Mouse (Mus musculus): ENCODE results near the gene Gm12830. TPM values are rescaled to one million over a fixed set of nuclear protein-coding genes. Genes with fewer than 3 reads are reported as not detected.

Gm12830 gene
- total RNA-seq (2021) = not detected
- long read RNA-seq, experiment 1 = 0 reads
- long read RNA-seq, experiment 2 = 0 reads

DNA sequence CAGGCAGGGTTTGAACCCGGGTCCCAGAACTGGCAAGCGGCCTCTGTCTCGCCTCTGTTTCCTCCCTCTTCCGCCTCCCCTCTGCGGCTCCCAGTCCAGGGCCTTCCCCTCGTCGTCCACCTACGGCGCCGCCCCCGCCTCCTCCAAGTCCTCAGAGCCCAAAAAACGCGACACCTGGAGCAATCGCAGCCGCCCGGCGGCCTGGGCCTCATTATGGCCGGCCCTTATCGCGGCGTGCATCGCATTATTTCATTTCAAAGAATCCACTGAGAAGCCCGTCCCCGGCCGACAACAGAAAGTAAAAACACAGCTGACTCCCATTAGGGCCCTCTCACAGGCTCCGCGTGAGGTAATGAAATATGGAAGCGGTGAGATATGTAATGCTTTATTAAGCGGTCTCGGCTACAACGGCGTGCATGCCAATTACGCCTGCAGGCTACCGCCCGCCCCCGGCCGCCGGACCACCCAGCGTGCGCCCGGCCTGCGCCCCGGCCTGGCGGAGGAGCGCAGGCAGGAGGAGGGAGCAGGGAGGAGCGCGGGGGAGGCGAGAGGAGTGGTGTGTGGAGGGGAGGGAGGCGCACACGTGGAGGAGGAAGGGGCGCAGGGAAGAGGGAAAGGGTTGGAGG is at the start of gene Gm12830:
TSS of gene Gm12830 (plus strand) at position 156 of the 626 bp plus-strand sequence.
- DNase-seq (ENCODE audit: low spot score in 2 of 2) = peak; percentile 13 to 32

DNA sequence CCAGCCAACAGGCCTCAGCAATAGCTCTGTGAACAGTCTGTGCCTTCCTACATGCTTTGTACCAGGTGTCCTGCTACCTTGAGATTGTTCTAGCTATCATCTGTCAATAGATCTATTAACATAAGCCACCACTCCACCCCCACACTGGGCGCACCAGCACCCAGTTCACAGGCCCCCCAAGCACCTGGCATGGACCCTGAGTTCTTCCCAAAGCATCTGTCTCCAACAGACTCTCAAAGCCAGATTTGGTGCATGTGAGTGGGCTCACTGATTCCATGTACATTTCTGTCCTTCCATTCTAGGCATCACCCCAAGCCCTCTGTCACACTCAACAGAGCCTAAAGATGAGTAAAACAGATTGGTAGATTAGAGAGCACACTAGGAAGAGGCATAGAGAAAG is 48.2 kb upstream of the Gm12830 start:
- peak in 1 of 2 experiments; percentile 1 for DNase-seq (ENCODE audit: low spot score in 2 of 2)

DNA sequence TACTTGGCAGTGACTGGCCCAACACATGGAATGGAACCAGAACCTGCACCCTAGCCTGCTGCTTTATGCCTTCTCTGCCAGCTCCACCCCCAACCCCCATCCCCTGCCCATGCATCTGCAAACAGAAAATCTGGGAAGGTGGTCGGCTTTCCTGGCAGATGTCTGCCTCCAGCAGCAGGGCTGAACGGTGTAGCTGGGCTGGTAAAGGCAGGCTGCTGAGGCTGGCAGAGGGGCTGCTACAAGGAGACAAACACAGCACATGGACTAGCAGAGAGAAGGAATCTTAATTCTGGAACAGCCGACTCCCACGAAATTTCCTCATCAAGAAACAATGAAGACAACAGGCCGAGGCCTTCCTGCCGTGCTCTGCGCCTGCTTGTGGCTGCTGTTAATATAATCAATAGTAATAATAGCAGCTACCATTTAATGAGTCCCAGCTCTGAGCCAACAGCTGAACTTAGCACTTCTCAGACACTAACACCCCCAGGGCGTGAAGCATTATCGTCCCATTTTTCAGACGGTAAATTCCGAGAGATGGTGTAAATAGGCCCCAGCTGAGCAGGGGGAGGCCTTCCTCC is 43.8 kb upstream of the Gm12830 start:
- DNase-seq (ENCODE audit: low spot score in 2 of 2) = peak in 1 of 2 experiments; percentile 1

DNA sequence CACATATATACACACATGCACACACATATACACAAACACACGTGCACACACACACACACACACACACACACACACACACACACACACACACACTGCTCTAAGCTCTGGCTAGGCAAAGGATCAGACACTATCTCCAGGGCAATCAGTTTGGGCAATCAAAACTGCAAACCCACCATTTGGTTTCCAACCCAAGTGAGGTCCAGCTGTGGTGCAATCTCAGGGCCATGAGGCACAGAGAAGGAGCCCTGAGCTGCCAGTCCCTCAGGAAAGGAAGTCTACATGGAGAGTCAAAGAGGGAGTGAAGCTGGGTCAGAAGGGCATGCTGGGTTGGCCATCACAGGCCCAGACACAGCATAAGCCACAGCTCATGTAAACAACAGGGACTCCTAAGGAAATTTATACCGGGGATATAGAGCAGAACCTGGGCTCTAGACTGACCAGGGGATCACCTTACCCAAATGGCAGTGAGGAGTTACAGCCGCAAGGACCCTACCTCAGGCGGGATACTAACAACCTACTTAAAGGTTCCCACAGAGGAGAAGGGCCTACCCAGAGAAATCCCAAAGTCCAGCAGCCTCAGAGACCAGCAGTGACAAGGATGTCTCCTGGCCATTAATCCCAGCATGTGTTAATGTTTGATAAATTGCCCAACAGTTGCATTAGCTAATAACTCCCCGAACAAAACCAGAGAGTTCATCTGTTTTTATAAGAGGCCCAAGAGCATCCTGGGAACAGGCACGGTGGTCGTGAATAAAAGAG is 42.6 kb upstream of the Gm12830 start:
- no peak for DNase-seq (ENCODE audit: low spot score in 2 of 2)

DNA sequence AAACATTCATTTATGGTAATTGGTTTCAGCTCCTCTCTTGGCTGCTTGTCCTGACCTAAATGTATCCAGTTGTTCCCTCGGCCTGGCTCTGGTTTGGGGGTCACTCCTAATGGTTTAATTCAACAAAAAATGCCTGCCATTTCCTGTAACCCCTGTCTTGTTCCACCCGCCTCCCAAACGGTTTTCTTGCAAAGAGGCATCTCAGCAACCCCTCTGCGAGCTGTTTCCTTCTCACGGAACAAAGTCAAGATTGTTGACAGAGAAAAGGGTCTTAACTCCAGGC is 42.1 kb upstream of the Gm12830 start:
- DNase-seq (ENCODE audit: low spot score in 2 of 2) = no peak

DNA sequence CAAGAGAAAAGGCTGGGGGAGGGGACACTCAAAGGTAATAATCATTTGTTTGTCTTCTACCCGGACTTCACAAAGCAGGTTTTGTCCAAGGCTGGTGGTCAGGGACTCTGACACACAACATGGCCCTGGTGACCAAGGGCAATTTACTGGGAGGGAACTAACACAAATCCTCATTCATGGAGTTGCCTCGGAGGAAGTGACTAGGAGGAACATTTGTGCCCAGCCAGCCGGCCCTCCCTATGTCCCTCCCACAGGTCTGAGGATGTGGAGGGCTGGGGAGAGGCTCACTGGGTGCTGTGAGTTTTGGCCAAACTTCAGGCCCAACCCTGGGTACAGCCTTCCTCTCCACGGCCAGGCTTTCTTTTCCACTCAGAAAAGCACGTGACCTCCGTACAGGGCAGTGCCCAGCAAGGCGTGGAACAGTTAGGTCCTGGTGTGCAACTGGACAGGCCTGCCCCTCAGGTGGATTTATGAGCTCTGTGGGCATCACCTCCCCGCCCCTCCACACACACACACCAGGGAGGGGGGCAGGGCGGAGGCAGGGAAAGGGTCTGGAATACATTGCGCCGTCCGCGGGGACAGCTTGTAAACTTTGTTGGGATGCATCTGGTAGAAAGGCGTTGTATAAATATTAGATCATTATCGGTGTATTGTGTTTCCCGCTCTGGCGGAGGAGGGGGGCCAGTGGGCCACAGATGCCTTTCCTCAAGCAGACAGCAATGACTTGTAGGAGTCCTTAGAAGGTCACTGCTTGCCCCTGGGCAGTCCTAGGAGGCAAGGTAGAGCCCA is 41.6 kb upstream of the Gm12830 start:
- DNase-seq (ENCODE audit: low spot score in 2 of 2) = no peak

DNA sequence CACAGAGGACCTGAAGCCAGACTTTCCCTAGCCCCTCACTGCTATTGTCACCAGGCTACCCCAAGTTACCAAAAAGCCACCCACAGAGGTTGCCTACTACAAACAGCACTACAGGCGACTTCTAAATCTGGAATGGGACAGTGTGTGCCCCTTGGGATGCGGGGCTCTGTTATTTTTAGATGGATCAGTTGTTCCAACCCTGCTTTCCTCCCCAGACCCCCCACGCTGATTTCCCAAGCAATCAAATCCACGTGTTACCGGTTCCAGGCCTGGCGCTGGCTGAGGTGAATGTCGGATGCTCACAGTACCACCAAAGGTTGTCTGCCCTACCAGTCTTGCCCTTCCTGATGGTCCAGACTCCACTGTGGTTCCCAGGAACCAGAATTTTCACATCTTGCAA is 38.7 kb upstream of the Gm12830 start:
- DNase-seq (ENCODE audit: low spot score in 2 of 2) = no peak

DNA sequence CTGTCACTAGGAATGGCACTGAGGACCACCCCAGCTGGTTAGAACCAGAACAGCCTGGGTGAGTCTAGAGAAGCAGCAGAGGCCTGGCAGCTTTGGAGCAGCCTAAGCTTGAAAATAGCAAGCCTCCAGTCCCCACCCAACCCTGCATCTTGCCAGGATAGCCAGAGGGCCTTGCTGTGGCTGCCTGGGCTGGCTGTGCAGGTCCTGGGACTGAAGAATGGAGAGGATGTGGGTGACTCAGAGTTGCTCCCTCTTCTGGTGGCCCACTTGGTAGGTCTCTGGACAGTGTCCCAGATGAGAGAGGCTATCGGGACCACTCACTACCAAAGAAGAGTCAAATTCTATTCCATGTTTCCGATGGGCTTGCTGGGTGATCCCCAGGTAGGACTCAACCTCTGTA is 36.8 kb upstream of the Gm12830 start:
- no peak for DNase-seq (ENCODE audit: low spot score in 2 of 2)

DNA sequence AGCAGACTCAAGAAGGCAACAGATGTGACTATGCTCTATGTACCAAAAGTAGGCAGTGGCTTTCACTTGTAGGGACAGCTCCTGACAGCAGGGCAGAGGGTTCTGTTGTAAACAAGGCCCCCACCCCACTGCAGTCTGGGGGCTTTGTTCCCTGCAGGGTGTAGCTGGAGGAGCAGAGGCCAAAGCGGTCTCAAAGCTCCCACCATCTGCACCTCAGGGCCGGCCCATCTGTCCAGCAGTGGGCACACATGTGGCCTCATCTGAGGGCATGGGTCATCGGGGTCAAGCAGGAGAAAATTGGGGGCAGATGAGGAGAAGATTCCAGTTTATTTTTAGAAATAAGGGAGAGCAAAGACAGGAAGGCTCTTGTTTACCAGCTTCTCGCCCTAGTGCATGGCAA is 32.7 kb upstream of the Gm12830 start:
- no peak for DNase-seq (ENCODE audit: low spot score in 2 of 2)

DNA sequence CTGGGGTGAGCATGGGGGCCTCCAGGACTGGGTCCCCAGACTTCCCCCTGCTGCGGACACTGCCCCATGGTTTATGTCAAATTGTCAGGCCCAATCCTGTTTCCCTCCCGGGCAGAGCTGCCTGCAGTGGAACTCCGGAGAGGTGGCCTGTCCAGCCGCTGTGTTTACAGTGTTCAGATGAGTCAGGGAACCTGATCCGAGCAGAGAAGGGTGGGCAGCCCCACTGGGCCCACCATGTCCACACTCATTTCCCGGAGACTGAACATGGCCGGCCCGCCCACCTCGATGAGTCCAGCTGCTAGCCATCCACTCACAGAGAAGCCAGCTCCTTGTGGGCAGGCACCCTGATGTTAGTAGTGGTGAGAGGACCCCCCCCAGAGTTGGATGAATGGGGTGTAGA is 29.9 kb upstream of the Gm12830 start:
- DNase-seq (ENCODE audit: low spot score in 2 of 2) = no peak

DNA sequence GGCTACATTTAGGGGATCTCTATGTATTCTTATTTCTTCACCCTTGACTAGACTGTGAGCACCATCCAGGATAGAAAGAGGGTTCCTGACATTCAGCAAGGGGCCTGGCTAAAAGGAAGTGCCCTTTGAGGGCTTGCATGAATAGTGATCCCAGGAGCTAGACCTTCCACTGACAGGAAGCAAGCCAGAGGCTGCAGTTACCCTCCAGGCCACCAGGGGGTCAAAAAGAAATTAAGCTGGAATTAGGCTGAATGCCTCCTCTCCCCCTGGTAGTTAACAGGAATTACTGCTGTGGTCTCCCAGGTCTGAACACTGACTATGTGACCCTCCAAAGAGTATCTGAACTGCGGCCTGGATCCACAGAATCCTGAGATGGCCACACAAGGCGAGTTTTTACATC is 27.7 kb upstream of the Gm12830 start:
- no peak for DNase-seq (ENCODE audit: low spot score in 2 of 2)

DNA sequence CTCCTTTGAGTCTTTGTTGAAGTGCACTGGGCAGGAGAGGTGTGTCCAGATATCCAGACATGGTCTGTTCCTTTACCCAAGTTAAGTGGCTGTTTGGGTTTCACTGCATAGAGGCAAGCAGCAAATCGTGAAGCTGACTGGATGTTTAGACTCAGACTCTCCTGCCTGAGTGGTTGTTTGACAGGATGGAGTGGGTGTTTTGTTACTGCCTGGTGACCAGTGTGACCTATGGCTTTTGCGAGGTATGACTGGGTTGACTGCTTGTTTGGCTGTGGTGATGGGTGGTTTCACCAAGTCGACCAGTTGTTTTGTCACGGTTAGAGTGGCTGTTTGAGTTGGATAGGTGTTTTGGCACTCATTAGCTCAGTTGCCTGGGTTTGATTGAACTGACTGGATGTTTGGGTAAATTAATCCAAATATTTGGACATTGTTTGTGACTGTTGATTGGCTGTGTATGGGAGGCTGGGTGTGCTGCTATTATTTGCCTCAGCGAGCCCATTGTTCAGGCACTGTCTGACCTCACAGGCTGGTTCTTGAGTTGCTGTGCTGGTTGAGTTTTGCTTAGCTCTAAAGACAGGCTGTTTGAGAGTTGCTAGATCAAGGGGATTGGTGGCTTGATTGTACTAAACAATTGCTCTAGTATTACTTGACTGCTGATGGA is 24.1 kb upstream of the Gm12830 start:
- DNase-seq (ENCODE audit: low spot score in 2 of 2) = no peak

DNA sequence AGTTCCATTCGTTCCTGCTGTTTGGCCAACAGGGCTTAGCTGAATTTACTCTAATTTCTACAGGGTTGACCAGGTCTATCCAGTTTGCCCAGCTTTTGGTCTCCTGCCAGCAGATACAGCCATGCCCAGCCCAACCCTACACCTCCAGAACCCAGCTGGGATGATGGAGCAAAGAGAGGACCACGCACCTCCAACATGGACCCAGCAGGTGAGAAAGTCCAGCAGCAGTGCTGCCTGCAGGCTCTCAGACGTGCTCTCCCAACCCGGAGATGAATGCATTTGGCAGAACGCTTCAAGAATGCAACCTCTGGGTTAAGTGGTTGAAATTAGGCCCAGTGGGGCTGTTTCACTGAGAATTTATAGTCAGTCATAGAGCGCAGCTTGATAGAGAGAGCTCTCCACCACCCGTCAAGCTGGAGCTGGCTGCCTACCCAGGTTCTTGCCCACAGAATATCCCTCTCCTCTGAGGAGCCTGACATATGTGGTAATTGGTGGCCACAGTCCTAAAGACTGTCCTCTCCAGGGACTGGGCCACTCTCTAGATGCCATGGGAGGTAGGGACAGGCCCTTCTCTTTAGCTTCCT is 23.4 kb upstream of the Gm12830 start:
- no peak for DNase-seq (ENCODE audit: low spot score in 2 of 2)

DNA sequence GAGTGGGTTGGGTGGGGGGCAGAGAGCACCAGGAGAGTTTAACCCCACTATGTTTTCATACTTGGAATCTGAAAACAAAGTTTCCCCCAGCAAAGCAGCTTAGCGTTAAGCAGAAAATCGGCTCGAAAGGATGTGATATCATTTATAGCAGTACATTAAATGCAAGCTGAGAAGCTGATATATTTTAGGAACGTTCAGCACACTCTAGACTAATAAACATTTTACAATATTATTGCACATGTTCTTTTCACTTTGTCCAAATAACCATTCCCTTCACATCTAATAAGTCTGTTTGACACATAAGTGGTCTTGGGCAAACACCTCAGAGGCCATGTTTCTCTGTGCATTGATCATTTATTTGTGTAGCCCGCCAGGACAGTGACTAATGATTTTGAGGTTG is 17.4 kb upstream of the Gm12830 start:
- no peak for DNase-seq (ENCODE audit: low spot score in 2 of 2)

DNA sequence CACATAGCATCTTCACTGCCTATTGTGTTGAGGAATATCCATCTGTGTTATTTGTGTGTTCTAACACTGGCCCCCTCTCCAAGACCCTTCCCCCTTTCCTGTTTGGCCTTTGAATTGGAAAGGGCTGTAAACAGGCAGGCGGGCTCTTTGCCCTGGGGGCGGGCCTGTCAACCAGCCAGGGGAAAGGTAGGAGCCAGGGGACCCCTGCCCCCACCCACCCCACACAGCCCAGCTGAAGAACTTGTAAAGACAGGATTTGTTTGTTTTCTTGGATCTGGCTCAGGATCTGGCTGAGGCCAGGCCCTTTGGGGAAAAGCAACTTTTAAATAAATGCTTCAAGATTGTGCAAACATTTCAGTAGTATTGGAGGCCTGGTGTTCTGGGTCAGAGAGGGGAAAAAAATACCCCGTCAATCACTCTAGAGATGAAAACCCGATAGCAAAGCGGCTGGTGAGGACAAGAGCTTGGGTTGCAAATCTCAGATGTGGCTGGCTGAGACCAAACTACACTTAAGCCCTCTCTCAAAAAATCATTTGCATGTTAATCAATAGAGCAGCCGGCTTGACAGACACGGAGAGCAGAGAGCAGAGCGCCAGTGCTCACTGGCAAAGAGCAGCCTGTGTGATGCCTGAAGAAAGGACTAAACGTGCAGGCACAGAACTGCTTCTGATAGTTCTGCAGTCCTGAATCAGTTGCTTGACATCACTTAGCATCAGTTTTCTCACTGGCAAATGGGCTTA is 2.4 kb upstream of the Gm12830 start:
- DNase-seq (ENCODE audit: low spot score in 2 of 2) = no peak

DNA sequence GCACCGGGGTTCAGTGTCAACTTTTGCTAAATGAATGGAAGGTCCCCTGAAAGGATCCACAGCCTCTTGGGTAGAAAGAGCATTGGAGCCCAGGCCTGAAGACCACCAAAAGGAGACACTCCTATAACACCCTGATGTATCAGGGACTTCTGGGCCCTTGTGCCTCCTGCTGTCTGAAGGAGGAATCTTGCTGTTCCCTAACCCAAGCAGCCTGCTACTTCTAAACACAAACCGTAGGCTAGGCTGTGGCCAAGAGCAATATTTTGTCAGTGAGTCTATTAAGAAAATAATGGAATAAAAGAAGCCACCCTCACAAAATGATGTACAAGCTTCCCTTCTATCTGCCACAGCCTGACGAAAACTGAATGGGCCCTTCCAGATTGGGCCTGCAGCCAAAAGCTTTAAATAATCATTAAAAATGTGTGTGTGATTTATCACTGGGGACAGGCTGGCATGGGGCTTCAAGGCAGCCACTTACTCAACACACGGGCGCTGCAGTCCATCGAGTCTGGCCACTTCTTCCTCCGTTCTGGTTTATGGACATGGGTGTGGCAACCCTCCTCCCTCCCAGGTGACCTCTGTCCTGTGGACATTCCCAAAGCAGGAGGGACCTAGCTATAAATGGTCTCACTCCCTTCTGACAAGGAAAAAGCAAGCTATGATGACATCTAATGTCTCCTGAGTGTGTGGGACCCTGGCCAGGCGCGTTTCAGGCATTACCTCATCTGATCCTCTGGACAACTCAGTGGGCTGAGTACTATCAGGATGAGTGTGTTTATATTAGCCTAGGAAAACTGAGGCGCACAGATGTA is 13.5 kb downstream of the Gm12830 start:
- no peak for DNase-seq (ENCODE audit: low spot score in 2 of 2)

DNA sequence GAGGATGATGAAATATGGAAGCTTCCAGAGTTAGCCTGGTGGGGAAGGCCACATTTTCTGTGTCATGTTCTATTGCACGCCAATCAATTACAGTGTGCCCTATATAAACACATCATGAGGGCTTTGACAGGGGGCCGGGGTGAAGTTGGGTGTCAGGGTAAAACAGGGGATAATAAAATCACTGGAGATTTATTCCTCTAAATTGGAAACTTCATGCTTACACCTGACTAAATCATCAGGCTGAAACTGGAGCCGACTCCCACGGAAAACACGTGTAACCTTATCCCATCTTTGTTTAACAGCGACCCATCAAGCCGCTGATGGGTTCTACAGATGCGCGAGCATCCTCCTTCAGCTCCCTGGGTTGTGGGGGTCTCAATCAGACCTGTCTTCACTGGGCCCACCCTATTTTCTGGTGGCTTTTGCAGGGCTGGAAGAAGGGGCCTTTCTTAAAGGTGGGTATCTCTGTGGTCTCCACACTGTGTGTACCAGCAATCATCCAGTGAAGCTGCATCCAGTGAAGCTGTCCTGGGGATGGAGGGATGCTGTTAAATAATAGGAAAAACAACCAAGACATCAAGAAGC is 19.9 kb downstream of the Gm12830 start:
- DNase-seq (ENCODE audit: low spot score in 2 of 2) = no peak

DNA sequence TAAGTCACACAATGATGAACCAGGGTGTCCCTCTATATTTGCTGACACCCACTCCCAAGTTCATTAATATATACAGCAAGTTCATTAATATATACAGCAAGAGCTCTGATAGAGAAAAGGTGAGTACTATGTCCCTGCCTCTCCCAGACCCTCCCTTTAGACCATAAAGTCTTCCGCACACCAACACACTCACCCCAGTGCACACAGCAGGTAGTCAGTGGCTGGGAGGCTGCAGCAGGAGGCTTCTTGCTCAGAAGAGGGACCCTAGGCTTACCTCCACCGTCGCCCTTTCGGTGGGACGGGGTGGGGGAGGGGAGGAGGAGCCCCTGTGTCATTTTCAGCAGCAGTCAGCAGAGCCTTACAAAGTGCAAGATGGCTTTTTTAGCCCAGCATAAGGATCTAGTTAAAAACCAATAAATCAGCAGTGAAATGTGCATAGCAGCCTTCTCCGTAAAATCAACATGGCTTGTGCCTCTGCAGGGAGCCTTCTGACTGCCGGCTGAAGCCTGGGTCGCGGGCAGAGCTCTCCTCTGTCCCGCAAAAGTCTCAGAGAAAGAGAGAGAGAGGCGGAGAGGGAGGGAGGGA is 20.9 kb downstream of the Gm12830 start:
- no peak for DNase-seq (ENCODE audit: low spot score in 2 of 2)

All from adrenal gland, postnatal 4 days (tissue).